Mouse (Mus musculus) limb, embryonic 14.5 days (tissue): ENCODE measurements around the gene Fbxo41. TPM values are rescaled to one million over a fixed set of nuclear protein-coding genes. Genes with fewer than 3 reads are reported as not detected.
"Not testable (repeated sequence)": the region's sequence is repeated elsewhere in the genome, so short reads cannot be mapped to it uniquely, and the experiment has no call there.

Experiments
- ATAC-seq: fragments of 200-750 bp; cut with Nextera tagmentation; 2 replicates; pipeline ENCODE4 v1.8.0; 2017; ENCODE audit warnings: low read depth, moderate number of reproducible peaks, moderate TSS enrichment; ENCODE audit not compliant: low FRiP score
- DNase-seq: peaks from one replicate; pipeline ENCODE4 v3.0.0-alpha.2; 2015; ENCODE audit warnings: low spot score
- H3K27ac ChIP-seq: fragments of 300-500 bp; sonication (generic); replicated peaks from 2 replicates; pipeline ENCODE4 v1.5.1; 2014; ENCODE audit warnings: low read depth, mild to moderate bottlenecking, low read length, moderate library complexity, mixed read lengths
- H3K27me3 ChIP-seq: fragments of 300-500 bp; sonication (generic); 2 replicates; pipeline ENCODE4 v1.6.1; 2014; ENCODE audit warnings: low read length, mixed read lengths; ENCODE audit not compliant: control insufficient read depth, insufficient read depth
- H3K36me3 ChIP-seq: fragments of 300-500 bp; sonication (generic); 2 replicates; pipeline ENCODE4 v1.6.1; 2014; ENCODE audit warnings: mild to moderate bottlenecking, low read length, moderate library complexity, mixed read lengths; ENCODE audit not compliant: control insufficient read depth, insufficient read depth
- H3K4me1 ChIP-seq: fragments of 300-500 bp; sonication (generic); 2 replicates; pipeline ENCODE4 v1.6.1; 2014; ENCODE audit warnings: antibody characterized with exemption, low read length, mixed read lengths; ENCODE audit not compliant: control insufficient read depth, insufficient read depth
- H3K4me2 ChIP-seq: fragments of 300-500 bp; sonication (generic); replicated peaks from 2 replicates; pipeline ENCODE4 v1.6.1; 2014; ENCODE audit warnings: low read depth, mild to moderate bottlenecking, low read length, moderate library complexity; ENCODE audit not compliant: severe bottlenecking
- H3K4me3 ChIP-seq: fragments of 300-500 bp; sonication (generic); replicated peaks from 2 replicates; pipeline ENCODE4 v1.5.1; 2014; ENCODE audit warnings: low read length
- H3K9ac ChIP-seq: fragments of 300-500 bp; sonication (generic); 2 replicates; pipeline ENCODE4 v1.6.1; 2014; ENCODE audit warnings: mild to moderate bottlenecking, low read depth, low read length, moderate library complexity; ENCODE audit not compliant: severe bottlenecking
- H3K9me3 ChIP-seq: fragments of 300-500 bp; sonication (generic); 2 replicates; pipeline ENCODE4 v1.6.1; 2016; ENCODE audit warnings: low read length; ENCODE audit not compliant: control insufficient read depth
- POLR2A ChIP-seq: fragments of 200-500 bp; IDR thresholded peaks from 2 replicates; pipeline ENCODE4 v1.8.0; 2012; ENCODE audit warnings: inconsistent platforms, mild to moderate bottlenecking, moderate library complexity, borderline replicate concordance; ENCODE audit not compliant: insufficient read depth, insufficient read length; ENCODE audit errors: extremely low read depth
- WGBS: fragments of 180-500 bp; shearing (Covaris S2); extraction: QIAGEN DNeasy Blood & Tissue Kit; methylation state at CpG from one replicate; pipeline ENCODE4 v1.1.7; 2014; 5-methylcytosine and 5-hydroxymethylcytosine counted together
- polyA plus RNA-seq, 2 experiments: library from polyadenylated mRNA; depleted of rRNA in 1 of 2; stranded (reverse) in 1 of 2; unstranded in 1 of 2; fragments of >200 nt; fragmentation: Nextera tagmentation in 1 of 2; extraction: Ambion mirVana in 1 of 2; gene quantifications; 2 replicates each; pipeline versions ENCODE4 v1.2.1 to v1.2.3; 2012 to 2014

Fbxo41 gene
- polyA plus RNA-seq, 2 experiments: 0.45 to 1.7 TPM

GRCm38 (mm10) chr6:85452816-85453215, 50.0 kb downstream of the Fbxo41 start:
- peak overlapping the region; percentile 84 for H3K9ac ChIP-seq
- H3K27ac ChIP-seq: no peak overlapping the region
- no peaks in the 10 kb centered on the region for H3K9me3 ChIP-seq
- TF ChIP-seq POLR2A: no peak
- DNase-seq (no peak), ATAC-seq (no peak)
- H3K4me3 ChIP-seq: peak overlapping the region; percentile 80
- H3K4me2 ChIP-seq: peak overlapping the region; percentile 96
- 9% methylated on average over 7 of the region's 7 CpGs for WGBS
- H3K4me1 ChIP-seq: peaks cover 25% of the 10 kb centered on the region
- H3K27me3 ChIP-seq: no peaks in the 10 kb centered on the region
- H3K36me3 ChIP-seq: no peaks in the 10 kb centered on the region

GRCm38 (mm10) chr6:85452411-85452665, 50.5 kb downstream of the Fbxo41 start:
- DNase-seq (peak; percentile 46), ATAC-seq (no peak)
- Histone ChIP-seq H3K9me3 (no peaks in the 10 kb centered on the region), H3K4me3 (peak overlapping the region; percentile 80), H3K4me1 (peaks cover 25% of the 10 kb centered on the region), H3K27ac (peak overlapping the region; percentile 93), H3K36me3 (peaks cover 2% of the 10 kb centered on the region; the same call in 1 of the 2 replicates), H3K4me2 (peak overlapping the region; percentile 96), H3K9ac (peak overlapping the region; percentile 84), H3K27me3 (no peaks in the 10 kb centered on the region)
- TF ChIP-seq POLR2A: no peak
- 0% methylated on average over 15 of the region's 15 CpGs for WGBS

- peaks cover 7% of the 10 kb centered on the region for H3K36me3 ChIP-seq
- no peaks in the 10 kb centered on the region for H3K9me3 ChIP-seq
- H3K27ac ChIP-seq: peak within 1 kb of the TSS; percentile 93
- peak within 1 kb of the TSS; percentile 84 for H3K9ac ChIP-seq
- ATAC-seq (peak; percentile 91), DNase-seq (peak; percentile 99)
- no peaks in the 10 kb centered on the region for H3K27me3 ChIP-seq
- under 1% methylated on average over 52 of the region's 54 CpGs for WGBS
- peak within 1 kb of the TSS; percentile 80 for H3K4me3 ChIP-seq
- H3K4me2 ChIP-seq: peak within 1 kb of the TSS; percentile 96
- peak; percentile 94; the same call in 1 of the 2 replicates for TF ChIP-seq POLR2A
- peaks cover 25% of the 10 kb centered on the region for H3K4me1 ChIP-seq
Measured at GRCm38 (mm10) chr6:85451664-85452410, 51.0 kb downstream of the Fbxo41 start, which contains the start of gene Pradc1. TSS of gene Pradc1 (minus strand) at chr6:85451970.

- Histone ChIP-seq H3K36me3 (peaks cover 14% of the 10 kb centered on the region), H3K4me1 (peaks cover 25% of the 10 kb centered on the region), H3K27ac (peak within 1 kb of the TSS; percentile 93), H3K27me3 (no peaks in the 10 kb centered on the region), H3K9ac (peak within 1 kb of the TSS; percentile 84), H3K4me2 (peak within 1 kb of the TSS; percentile 96), H3K4me3 (peak within 1 kb of the TSS; percentile 80), H3K9me3 (no peaks in the 10 kb centered on the region)
- WGBS: 4% methylated on average over 72 of the region's 96 CpGs
- DNase-seq (peak; percentile 100), ATAC-seq (peak; percentile 93)
- TF ChIP-seq POLR2A: 0 out of 2 replicates have a peak, but pooled peaks have one; percentile 42
Measured at GRCm38 (mm10) chr6:85450697-85451663, 51.8 kb downstream of the Fbxo41 start, which contains the start of gene Cct7. TSS of gene Cct7 (plus strand) at chr6:85451514.

- WGBS: 81% methylated on average over 1 of the region's 1 CpGs
- ATAC-seq, H3K9ac ChIP-seq, H3K27ac ChIP-seq, DNase-seq, H3K9me3 ChIP-seq, H3K4me3 ChIP-seq, H3K27me3 ChIP-seq: not testable (repeated sequence)
- H3K36me3 ChIP-seq: peaks cover 22% of the 10 kb centered on the region
- peak overlapping the region; percentile 96 for H3K4me2 ChIP-seq
- H3K4me1 ChIP-seq: peaks cover 25% of the 10 kb centered on the region
Measured at GRCm38 (mm10) chr6:85450140-85450539, 52.7 kb downstream of the Fbxo41 start.
